In the genomic region with DNA sequence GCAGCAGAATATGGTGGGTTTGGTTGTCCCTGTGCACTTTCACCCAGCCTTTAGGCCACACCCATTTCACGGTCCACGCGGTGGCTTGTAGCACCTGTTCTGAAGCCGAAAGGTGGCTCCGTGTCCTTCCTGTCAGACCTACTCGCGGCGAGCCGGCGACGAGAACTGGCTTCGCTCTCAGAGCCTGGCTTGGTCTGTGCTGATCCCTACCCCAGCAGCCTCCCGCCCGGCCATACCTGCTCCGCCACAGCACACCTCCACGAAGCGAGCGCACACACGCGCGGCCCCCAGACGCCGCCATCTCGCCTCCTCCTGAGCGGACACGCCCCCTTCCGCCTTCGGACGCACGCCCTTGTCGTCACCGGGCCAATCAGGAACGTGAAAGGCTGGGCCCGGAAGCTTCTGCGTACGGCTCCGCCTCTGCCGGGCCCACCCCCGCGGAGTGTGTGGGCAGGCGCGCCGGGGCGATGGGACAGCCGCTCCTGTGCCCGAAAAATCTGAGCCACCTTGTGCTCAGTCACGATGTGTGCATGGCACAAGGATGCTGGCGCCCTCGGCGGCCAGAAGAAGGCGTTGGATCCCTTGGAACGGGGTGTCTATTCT, we compare ENCODE assay signal across 8 mouse cellular contexts. TPM values are rescaled to one million over a fixed set of nuclear protein-coding genes. Genes with fewer than 3 reads are reported as not detected.
DNase-seq lines count a peak whose midpoint lies in the region; ATAC-seq lines count a peak whose summit lies in the region.

A gene (minus strand): TSS at position 334 of the 603 bp plus-strand sequence.

- H3K36me3 ChIP-seq in heart, embryonic 14.5 days (ENCODE audit: control insufficient read depth, insufficient read depth, low read length) = peaks cover 18% of the 10 kb centered on the region
- peaks cover 16% of the 10 kb centered on the region for H3K36me3 ChIP-seq in liver, embryonic 13.5 days
- no peaks in the 10 kb centered on the region for H3K36me3 ChIP-seq in stomach, embryonic 16.5 days (ENCODE audit: control insufficient read depth, insufficient read depth, low read length)

- peak; percentile 79 for DNase-seq in c-Kit-negative CD71-positive TER-119-positive erythroid progenitor cells, embryonic 14.5 days (ENCODE audit: low read depth, low spot score)
- peak; percentile 73 for DNase-seq in fibroblast of lung, adult 2 months (ENCODE audit: low read depth)
- peak; percentile 96 for DNase-seq in kidney, postnatal 14 days
- DNase-seq in liver, embryonic 13.5 days = peak; percentile 90
- DNase-seq in neural tube, embryonic 10.5 days (ENCODE audit: extremely low spot score, low spot score) = peak; percentile 88

- H3K27ac ChIP-seq in heart, embryonic 14.5 days (replicated peaks in 1 of 2; ENCODE audit: control insufficient read depth in 1 of 2, insufficient read depth in 1 of 2, low read depth in 2 of 2, low read length in 2 of 2) = peak within 1 kb of the TSS in 1 of 2 experiments; percentile 49; a peak in 1 of 4 replicates
- peak within 1 kb of the TSS; percentile 47 for H3K27ac ChIP-seq in liver, embryonic 13.5 days
- peak within 1 kb of the TSS; percentile 60 for H3K27ac ChIP-seq in stomach, embryonic 16.5 days (ENCODE audit: low read length)

- WGBS in heart, embryonic 14.5 days = under 1% methylated on average over 52 of the region's 52 CpGs
- WGBS in liver, embryonic 13.5 days (ENCODE audit: insufficient replicate concordance) = under 1% methylated on average over 52 of the region's 52 CpGs
- WGBS in stomach, embryonic 16.5 days = under 1% methylated on average over 52 of the region's 52 CpGs

- ATAC-seq in CD4-positive, CD25-positive, alpha-beta regulatory T cell, adult 4 months = peak; percentile 100
- peak; percentile 99 for ATAC-seq in heart, embryonic 14.5 days (ENCODE audit: insufficient number of reproducible peaks, insufficient read depth, low FRiP score, low read depth)
- peak; percentile 99 for ATAC-seq in liver, embryonic 13.5 days (ENCODE audit: low read depth)
- peak; percentile 99 for ATAC-seq in stomach, embryonic 16.5 days (ENCODE audit: insufficient read depth, low FRiP score)

- peak within 1 kb of the TSS; percentile 81 for H3K9ac ChIP-seq in heart, embryonic 14.5 days (ENCODE audit: low read length)
- H3K9ac ChIP-seq in liver, embryonic 13.5 days = peak within 1 kb of the TSS; percentile 77
- peak within 1 kb of the TSS; percentile 79 for H3K9ac ChIP-seq in stomach, embryonic 16.5 days (ENCODE audit: low read length)

- H3K4me2 ChIP-seq in heart, embryonic 14.5 days (ENCODE audit: low read length) = peak within 1 kb of the TSS; percentile 95
- H3K4me2 ChIP-seq in liver, embryonic 13.5 days = peak within 1 kb of the TSS; percentile 90
- peak within 1 kb of the TSS; percentile 88 for H3K4me2 ChIP-seq in stomach, embryonic 16.5 days (ENCODE audit: low read depth, low read length)

- peaks cover 0 to 8% of the 10 kb centered on the region in 2 experiments; a peak in 2 of 4 replicates for H3K4me1 ChIP-seq in heart, embryonic 14.5 days (ENCODE audit: control insufficient read depth in 2 of 2, insufficient read depth in 2 of 2, low read length in 2 of 2)
- H3K4me1 ChIP-seq in liver, embryonic 13.5 days (replicated peaks) = peaks cover 29% of the 10 kb centered on the region
- H3K4me1 ChIP-seq in stomach, embryonic 16.5 days (ENCODE audit: control insufficient read depth, insufficient read depth, low read length) = no peaks in the 10 kb centered on the region

- no peaks in the 10 kb centered on the region for H3K27me3 ChIP-seq in heart, embryonic 14.5 days (ENCODE audit: control insufficient read depth, insufficient read depth, low read length)
- H3K27me3 ChIP-seq in liver, embryonic 13.5 days = no peaks in the 10 kb centered on the region
- no peaks in the 10 kb centered on the region for H3K27me3 ChIP-seq in stomach, embryonic 16.5 days (ENCODE audit: control insufficient read depth, insufficient read depth, low read length)

- peak within 1 kb of the TSS; percentile 68 to 92 for H3K4me3 ChIP-seq in heart, embryonic 14.5 days (ENCODE audit: control insufficient read depth in 1 of 2, insufficient read depth in 1 of 2, low read depth in 1 of 2, low read length in 2 of 2)
- H3K4me3 ChIP-seq in liver, embryonic 13.5 days (replicated peaks) = peak within 1 kb of the TSS; percentile 75
- H3K4me3 ChIP-seq in stomach, embryonic 16.5 days (replicated peaks; ENCODE audit: low read length) = peak within 1 kb of the TSS; percentile 91

- H3K9me3 ChIP-seq in heart, embryonic 14.5 days (ENCODE audit: control insufficient read depth, low read length) = no peaks in the 10 kb centered on the region
- H3K9me3 ChIP-seq in liver, embryonic 13.5 days (replicated peaks) = no peaks in the 10 kb centered on the region
- no peaks in the 10 kb centered on the region for H3K9me3 ChIP-seq in stomach, embryonic 16.5 days (replicated peaks; ENCODE audit: control insufficient read depth, low read length)

RNA-seq across cellular contexts. Expression of the gene that starts here (rescaled TPM):
- 100 to 1,000 TPM in 1 of 2 experiments, 10 to 100 TPM in 1; 94.9 to 125 TPM for polyA plus RNA-seq in CD4-positive, CD25-positive, alpha-beta regulatory T cell, adult 4 months (2017; shearing (Covaris generic))
- polyA plus RNA-seq in heart, embryonic 14.5 days (2014; fragmentation: Nextera tagmentation; extraction: Ambion mirVana) = 49.2 TPM in 2 replicates
- 35.2 and 37.9 TPM in 2 replicates for polyA plus RNA-seq in liver, embryonic 13.5 days (2015; fragmentation: Nextera tagmentation; extraction: Ambion mirVana)
- 79.7 and 90.5 TPM in 2 replicates for polyA plus RNA-seq in stomach, embryonic 16.5 days (2015; fragmentation: Nextera tagmentation; extraction: Ambion mirVana)
